Mouse (Mus musculus): ENCODE measurements around the gene F2r. TPM values are rescaled to one million over a fixed set of nuclear protein-coding genes. Genes with fewer than 3 reads are reported as not detected.

The F2r gene
- polyA plus RNA-seq, 1 experiment from 2014 or later = 62.5 TPM

DNA sequence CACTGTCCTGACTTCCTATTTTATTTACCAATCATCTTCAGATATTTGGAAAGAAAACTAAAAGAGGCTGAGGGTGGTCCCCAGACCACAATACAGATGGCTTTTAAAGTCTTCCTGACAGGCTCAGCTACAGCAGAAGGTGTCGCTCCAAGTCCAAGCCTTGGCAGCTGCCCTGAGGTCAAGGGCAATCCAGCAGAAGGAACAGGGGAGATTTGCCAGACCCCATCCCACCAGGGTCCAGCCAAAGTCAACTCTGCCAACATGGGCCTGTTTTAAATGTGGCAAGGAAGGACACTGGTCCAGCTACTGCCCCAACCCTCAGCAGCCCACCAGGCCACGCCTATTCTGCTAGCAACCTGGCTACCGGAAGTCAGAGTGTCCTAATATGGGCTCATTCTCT, 31.7 kb upstream of the F2r start:
- ATAC-seq (ENCODE audit: insufficient read depth, low FRiP score) = no peak
- Histone ChIP-seq H3K4me2 (ENCODE audit: low read depth, low read length) (no peak overlapping the region), H3K36me3 (ENCODE audit: control insufficient read depth, insufficient read depth, low read length) (no peaks in the 10 kb centered on the region), H3K9me3 (replicated peaks; ENCODE audit: control insufficient read depth, low read length) (no peaks in the 10 kb centered on the region), H3K27ac (ENCODE audit: low read length) (no peak overlapping the region), H3K4me1 (ENCODE audit: control insufficient read depth, insufficient read depth, low read length) (no peaks in the 10 kb centered on the region), H3K9ac (ENCODE audit: low read length) (no peak overlapping the region), H3K4me3 (replicated peaks; ENCODE audit: low read length) (no peak overlapping the region), H3K27me3 (ENCODE audit: control insufficient read depth, insufficient read depth, low read length) (no peaks in the 10 kb centered on the region)
- 89% methylated on average over 3 of the region's 3 CpGs for WGBS

- no peak overlapping the region for H3K4me3 ChIP-seq (replicated peaks; ENCODE audit: low read length)
- ATAC-seq (ENCODE audit: insufficient read depth, low FRiP score) = no peak
- no peak overlapping the region for H3K4me2 ChIP-seq (ENCODE audit: low read depth, low read length)
- no peaks in the 10 kb centered on the region for H3K4me1 ChIP-seq (ENCODE audit: control insufficient read depth, insufficient read depth, low read length)
- H3K9ac ChIP-seq (ENCODE audit: low read length) = no peak overlapping the region
- H3K27ac ChIP-seq (ENCODE audit: low read length) = no peak overlapping the region
- no peaks in the 10 kb centered on the region for H3K27me3 ChIP-seq (ENCODE audit: control insufficient read depth, insufficient read depth, low read length)
- H3K9me3 ChIP-seq (replicated peaks; ENCODE audit: control insufficient read depth, low read length) = no peaks in the 10 kb centered on the region
- H3K36me3 ChIP-seq (ENCODE audit: control insufficient read depth, insufficient read depth, low read length) = no peaks in the 10 kb centered on the region
- WGBS = 50% methylated on average over 4 of the region's 4 CpGs
Measured at GRCm38 (mm10) chr13:95647248-95647647, 29.0 kb upstream of the F2r start.

DNA sequence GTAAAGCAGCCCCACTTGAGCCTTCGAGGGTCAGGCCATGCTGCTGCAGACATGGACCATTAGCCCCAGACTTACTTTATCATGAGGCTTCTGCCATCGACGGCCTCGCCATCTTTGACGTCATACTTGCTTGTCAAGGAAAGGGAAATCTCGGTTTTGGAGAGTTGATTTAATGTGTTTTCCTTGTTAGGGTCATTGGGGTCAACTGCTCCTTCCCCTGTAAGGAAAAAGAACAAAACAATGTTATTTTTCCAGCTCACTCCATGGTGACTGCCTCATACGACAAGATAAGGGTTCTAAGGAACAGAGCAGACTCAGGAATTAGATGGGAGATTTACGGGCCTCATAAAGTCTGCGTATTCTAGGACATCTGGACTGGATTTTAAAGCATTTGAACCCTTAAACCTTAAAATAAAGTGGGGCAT, 28.4 kb upstream of the F2r start:
- Histone ChIP-seq H3K9ac (ENCODE audit: low read length) (no peak overlapping the region), H3K36me3 (ENCODE audit: control insufficient read depth, insufficient read depth, low read length) (no peaks in the 10 kb centered on the region), H3K4me3 (replicated peaks; ENCODE audit: low read length) (no peak overlapping the region), H3K27me3 (ENCODE audit: control insufficient read depth, insufficient read depth, low read length) (no peaks in the 10 kb centered on the region), H3K4me1 (ENCODE audit: control insufficient read depth, insufficient read depth, low read length) (peaks cover 1% of the 10 kb centered on the region; the same call in 1 of the 2 replicates), H3K4me2 (ENCODE audit: low read depth, low read length) (no peak overlapping the region), H3K27ac (ENCODE audit: low read length) (no peak overlapping the region), H3K9me3 (replicated peaks; ENCODE audit: control insufficient read depth, low read length) (no peaks in the 10 kb centered on the region)
- 44% methylated on average over 9 of the region's 9 CpGs for WGBS
- no peak for ATAC-seq (ENCODE audit: insufficient read depth, low FRiP score)

DNA sequence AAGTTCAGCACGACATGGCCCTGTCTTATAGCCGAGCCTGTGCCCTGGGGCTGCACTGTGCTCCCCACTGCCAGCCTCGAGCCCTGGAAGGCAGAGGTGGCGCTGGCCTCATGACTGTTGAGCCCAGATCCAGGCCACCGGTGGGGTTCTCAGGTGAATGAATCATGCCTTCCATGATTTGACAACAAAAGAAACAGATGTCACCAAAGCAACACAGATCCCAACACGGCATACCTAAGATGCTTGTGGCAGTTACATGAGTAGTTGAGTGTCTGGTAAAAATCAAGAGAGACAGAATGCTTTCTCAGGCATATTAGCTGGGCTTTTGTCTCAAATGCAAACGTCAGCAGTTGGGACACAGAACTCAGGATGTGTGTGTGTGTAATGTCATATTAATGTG, 25.5 kb upstream of the F2r start:
- Histone ChIP-seq H3K36me3 (ENCODE audit: control insufficient read depth, insufficient read depth, low read length) (no peaks in the 10 kb centered on the region), H3K4me2 (ENCODE audit: low read depth, low read length) (no peak overlapping the region), H3K9ac (ENCODE audit: low read length) (no peak overlapping the region), H3K27me3 (ENCODE audit: control insufficient read depth, insufficient read depth, low read length) (no peaks in the 10 kb centered on the region), H3K9me3 (replicated peaks; ENCODE audit: control insufficient read depth, low read length) (no peaks in the 10 kb centered on the region), H3K4me1 (ENCODE audit: control insufficient read depth, insufficient read depth, low read length) (peaks cover 3% of the 10 kb centered on the region; the same call in 1 of the 2 replicates), H3K27ac (ENCODE audit: low read length) (peak overlapping the region; percentile 5; the same call in 1 of the 2 replicates), H3K4me3 (replicated peaks; ENCODE audit: low read length) (no peak overlapping the region)
- peak; percentile 34; the same call in 1 of the 2 replicates for ATAC-seq (ENCODE audit: insufficient read depth, low FRiP score)
- WGBS = 58% methylated on average over 7 of the region's 7 CpGs

GRCm38 (mm10) chr13:95641061-95641986, 23.0 kb upstream of the F2r start:
- H3K9ac ChIP-seq (ENCODE audit: low read length) = no peak overlapping the region
- H3K36me3 ChIP-seq (ENCODE audit: control insufficient read depth, insufficient read depth, low read length) = no peaks in the 10 kb centered on the region
- no peak overlapping the region for H3K4me3 ChIP-seq (replicated peaks; ENCODE audit: low read length)
- no peaks in the 10 kb centered on the region for H3K9me3 ChIP-seq (replicated peaks; ENCODE audit: control insufficient read depth, low read length)
- H3K4me1 ChIP-seq (ENCODE audit: control insufficient read depth, insufficient read depth, low read length) = peaks cover 3% of the 10 kb centered on the region; the same call in 1 of the 2 replicates
- ATAC-seq (ENCODE audit: insufficient read depth, low FRiP score) = no peak; the same call in 1 of the 2 replicates
- no peak overlapping the region for H3K4me2 ChIP-seq (ENCODE audit: low read depth, low read length)
- H3K27ac ChIP-seq (ENCODE audit: low read length) = 0 out of 2 replicates have a peak overlapping the region, but pooled peaks have one; percentile 1
- 70% methylated on average over 17 of the region's 17 CpGs for WGBS
- no peaks in the 10 kb centered on the region for H3K27me3 ChIP-seq (ENCODE audit: control insufficient read depth, insufficient read depth, low read length)

GRCm38 (mm10) chr13:95640408-95640807, 22.1 kb upstream of the F2r start:
- WGBS = 82% methylated on average over 1 of the region's 1 CpGs
- no peaks in the 10 kb centered on the region for H3K9me3 ChIP-seq (replicated peaks; ENCODE audit: control insufficient read depth, low read length)
- H3K36me3 ChIP-seq (ENCODE audit: control insufficient read depth, insufficient read depth, low read length) = no peaks in the 10 kb centered on the region
- H3K27ac ChIP-seq (ENCODE audit: low read length) = no peak overlapping the region
- no peak overlapping the region for H3K9ac ChIP-seq (ENCODE audit: low read length)
- peaks cover 3% of the 10 kb centered on the region; the same call in 1 of the 2 replicates for H3K4me1 ChIP-seq (ENCODE audit: control insufficient read depth, insufficient read depth, low read length)
- no peak for ATAC-seq (ENCODE audit: insufficient read depth, low FRiP score)
- no peak overlapping the region for H3K4me3 ChIP-seq (replicated peaks; ENCODE audit: low read length)
- H3K4me2 ChIP-seq (ENCODE audit: low read depth, low read length) = no peak overlapping the region
- no peaks in the 10 kb centered on the region for H3K27me3 ChIP-seq (ENCODE audit: control insufficient read depth, insufficient read depth, low read length)

DNA sequence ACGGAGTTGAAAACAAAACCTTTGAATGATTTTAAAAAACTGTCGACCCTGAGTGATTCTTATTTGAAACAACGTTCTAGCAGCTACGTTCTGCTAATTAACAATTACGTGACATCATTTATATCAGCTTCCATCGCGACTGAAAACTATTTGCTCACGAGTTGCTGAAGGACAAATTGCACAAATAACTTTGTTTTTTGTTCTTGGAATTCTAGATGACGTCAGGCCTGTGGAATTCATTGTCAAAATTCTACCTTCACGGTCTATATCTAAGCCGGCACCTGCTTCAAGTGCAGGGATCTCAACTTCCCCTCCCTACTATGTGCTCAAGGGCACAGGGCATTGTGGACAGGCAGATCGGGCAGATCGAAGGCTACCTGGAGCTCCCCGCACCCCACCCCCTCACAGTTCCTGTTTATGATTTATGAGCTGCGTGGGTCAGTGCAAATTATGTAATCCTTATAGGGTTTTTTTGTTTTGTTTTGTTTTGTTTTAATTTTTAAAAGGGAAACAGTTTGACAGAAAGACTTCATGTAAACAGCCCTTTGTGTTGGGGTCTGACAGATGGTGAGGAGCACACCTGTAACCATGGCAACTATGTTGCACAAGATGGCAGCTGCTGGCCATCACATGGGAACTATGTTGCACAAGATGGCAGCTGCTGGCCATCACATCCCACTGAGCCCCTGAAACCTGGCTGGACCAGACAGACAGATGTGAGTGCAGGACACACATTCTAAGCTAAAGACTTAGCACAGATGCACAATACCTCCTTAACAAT, 21.2 kb upstream of the F2r start:
- Histone ChIP-seq H3K36me3 (ENCODE audit: control insufficient read depth, insufficient read depth, low read length) (no peaks in the 10 kb centered on the region), H3K4me3 (replicated peaks; ENCODE audit: low read length) (no peak overlapping the region), H3K9ac (ENCODE audit: low read length) (no peak overlapping the region), H3K27ac (ENCODE audit: low read length) (peak overlapping the region; percentile 6; the same call in 1 of the 2 replicates), H3K4me2 (ENCODE audit: low read depth, low read length) (no peak overlapping the region), H3K27me3 (ENCODE audit: control insufficient read depth, insufficient read depth, low read length) (no peaks in the 10 kb centered on the region), H3K9me3 (replicated peaks; ENCODE audit: control insufficient read depth, low read length) (no peaks in the 10 kb centered on the region), H3K4me1 (ENCODE audit: control insufficient read depth, insufficient read depth, low read length) (peaks cover 3% of the 10 kb centered on the region; the same call in 1 of the 2 replicates)
- 52% methylated on average over 15 of the region's 15 CpGs for WGBS
- ATAC-seq (ENCODE audit: insufficient read depth, low FRiP score) = no peak

DNA sequence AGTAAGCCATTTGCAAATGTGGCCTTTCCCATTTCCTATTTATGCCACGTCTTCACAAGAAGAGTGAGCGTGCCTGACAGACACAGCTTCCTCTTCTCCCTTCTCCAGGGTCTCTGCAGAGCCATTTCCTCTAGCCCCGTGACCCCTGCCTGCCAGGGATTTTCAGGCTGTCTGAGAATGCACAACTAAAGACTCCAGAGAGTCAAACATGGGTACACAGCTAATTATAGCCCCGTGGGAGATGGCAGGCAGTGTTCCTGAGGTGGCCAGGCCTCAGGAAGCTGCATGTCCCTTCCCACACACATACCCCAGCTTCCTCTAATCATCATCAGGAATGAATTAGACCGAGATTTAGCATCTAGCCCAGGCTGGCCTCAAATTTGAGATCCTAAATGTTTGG, 20.6 kb upstream of the F2r start:
- no peak for ATAC-seq (ENCODE audit: insufficient read depth, low FRiP score)
- Histone ChIP-seq H3K4me2 (ENCODE audit: low read depth, low read length) (no peak overlapping the region), H3K4me3 (replicated peaks; ENCODE audit: low read length) (no peak overlapping the region), H3K36me3 (ENCODE audit: control insufficient read depth, insufficient read depth, low read length) (no peaks in the 10 kb centered on the region), H3K9me3 (replicated peaks; ENCODE audit: control insufficient read depth, low read length) (no peaks in the 10 kb centered on the region), H3K9ac (ENCODE audit: low read length) (no peak overlapping the region), H3K27ac (ENCODE audit: low read length) (peak overlapping the region; percentile 6), H3K4me1 (ENCODE audit: control insufficient read depth, insufficient read depth, low read length) (peaks cover 7% of the 10 kb centered on the region; the same call in 1 of the 2 replicates), H3K27me3 (ENCODE audit: control insufficient read depth, insufficient read depth, low read length) (no peaks in the 10 kb centered on the region)
- WGBS = 35% methylated on average over 5 of the region's 5 CpGs

GRCm38 (mm10) chr13:95637737-95638136, 19.4 kb upstream of the F2r start:
- Histone ChIP-seq H3K4me2 (ENCODE audit: low read depth, low read length) (no peak overlapping the region), H3K9me3 (replicated peaks; ENCODE audit: control insufficient read depth, low read length) (no peaks in the 10 kb centered on the region), H3K27ac (ENCODE audit: low read length) (peak overlapping the region; percentile 6; the same call in 1 of the 2 replicates), H3K9ac (ENCODE audit: low read length) (no peak overlapping the region), H3K4me1 (ENCODE audit: control insufficient read depth, insufficient read depth, low read length) (peaks cover 10% of the 10 kb centered on the region; the same call in 1 of the 2 replicates), H3K36me3 (ENCODE audit: control insufficient read depth, insufficient read depth, low read length) (no peaks in the 10 kb centered on the region), H3K4me3 (replicated peaks; ENCODE audit: low read length) (no peak overlapping the region), H3K27me3 (ENCODE audit: control insufficient read depth, insufficient read depth, low read length) (no peaks in the 10 kb centered on the region)
- ATAC-seq (ENCODE audit: insufficient read depth, low FRiP score) = no peak
- 77% methylated on average over 10 of the region's 10 CpGs for WGBS
